Mouse (Mus musculus) embryonic fibroblast, embryonic 13.5 days (primary cell): ENCODE measurements around the gene Izumo2. TPM values are rescaled to one million over a fixed set of nuclear protein-coding genes. Genes with fewer than 3 reads are reported as not detected.

ENCODE experiments used
- H3K27ac ChIP-seq: 2 replicates; pipeline ENCODE4 v1.5.1; 2012; ENCODE audit warnings: low read length, control low read depth, inconsistent platforms; ENCODE audit not compliant: insufficient read depth
- H3K4me1 ChIP-seq: 2 replicates; pipeline ENCODE4 v1.6.1; 2011; ENCODE audit warnings: low read length; ENCODE audit not compliant: control insufficient read depth, insufficient read depth
- H3K4me3 ChIP-seq: 2 replicates; pipeline ENCODE4 v1.5.1; 2011; ENCODE audit warnings: mild to moderate bottlenecking, control low read depth, low read length; ENCODE audit not compliant: insufficient read depth
- CTCF ChIP-seq: IDR thresholded peaks from 2 replicates; pipeline ENCODE4 v1.5.1; 2011; ENCODE audit warnings: mild to moderate bottlenecking, control low read depth, low read length, moderate library complexity, borderline replicate concordance; ENCODE audit not compliant: insufficient read depth
- POLR2A ChIP-seq: IDR thresholded peaks from 2 replicates; pipeline ENCODE4 v1.6.1; 2011; ENCODE audit warnings: low read depth, mild to moderate bottlenecking, control low read depth, low read length, moderate library complexity
- polyA plus RNA-seq: library from polyadenylated mRNA; stranded (reverse); fragments of >200 nt; gene quantifications from 2 replicates; pipeline ENCODE4 v1.2.4, GENCODE M21; 2011; ENCODE audit warnings: low read depth; ENCODE audit not compliant: missing spikeins, insufficient read length

Gene Izumo2
- polyA plus RNA-seq, 1 experiment, result not detected

DNA sequence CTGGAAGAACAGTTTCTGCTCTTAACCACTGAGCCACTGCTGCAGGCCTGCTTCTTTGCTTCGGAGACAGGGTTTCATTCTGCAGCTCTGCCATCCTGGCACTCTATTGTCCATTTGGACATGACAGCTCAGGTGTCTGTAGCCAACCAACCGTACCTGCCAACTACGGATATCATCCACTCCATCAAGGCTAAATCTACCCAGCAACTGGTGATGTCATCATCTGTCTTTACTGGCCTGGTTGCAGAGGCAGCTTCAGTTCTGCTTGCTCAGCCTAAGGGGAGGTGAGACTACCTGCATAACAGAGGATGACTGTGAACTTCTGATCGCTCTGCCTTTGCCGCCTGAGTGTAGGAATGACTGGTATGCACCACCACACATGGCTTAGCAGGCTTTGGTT is 36.3 kb upstream of the Izumo2 start:
- Histone ChIP-seq H3K27ac (no peak overlapping the region), H3K4me3 (no peak overlapping the region), H3K4me1 (no peaks in the 10 kb centered on the region)
- TF ChIP-seq POLR2A (no peak), CTCF (no peak)

DNA sequence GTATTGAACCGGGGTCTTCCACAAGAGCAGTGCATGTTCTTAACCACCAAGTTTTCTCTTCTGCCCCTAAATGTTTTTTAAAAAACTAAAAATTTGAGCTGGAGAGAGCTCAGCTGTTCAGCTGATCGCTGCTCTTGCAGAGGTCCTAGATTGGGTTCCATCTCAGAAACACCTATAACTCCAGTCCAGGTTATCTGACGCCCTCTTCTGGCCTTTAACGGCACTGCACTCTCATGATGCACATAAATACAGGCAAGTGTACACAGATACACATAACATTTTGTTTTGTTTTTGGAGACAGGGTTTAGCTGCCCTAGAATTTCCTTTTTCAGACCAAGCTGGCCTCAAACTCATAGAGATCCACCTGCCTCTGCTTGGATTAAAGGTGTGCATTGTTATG is 34.0 kb upstream of the Izumo2 start:
- TF ChIP-seq POLR2A (no peak), CTCF (no peak)
- H3K27ac ChIP-seq, result no peak overlapping the region
- no peak overlapping the region for H3K4me3 ChIP-seq
- H3K4me1 ChIP-seq, result no peaks in the 10 kb centered on the region

DNA sequence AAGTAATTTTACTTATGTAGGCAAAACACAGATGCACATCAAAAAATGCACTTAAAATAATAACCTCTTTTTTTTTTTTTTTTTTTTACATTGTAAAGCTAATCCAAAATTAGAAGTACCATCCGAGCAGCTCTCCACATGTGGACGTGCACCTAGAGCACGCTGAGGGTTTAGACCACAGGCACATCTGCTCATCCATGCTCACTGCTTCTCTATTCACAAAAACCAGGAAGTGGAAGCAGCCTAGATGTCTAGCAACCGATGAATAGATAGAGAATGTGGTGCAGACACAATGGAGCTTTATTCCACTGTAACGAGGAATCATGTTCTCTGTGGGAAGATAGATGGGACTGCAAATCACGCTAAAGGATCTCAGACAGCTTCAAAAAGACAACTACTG is 33.4 kb upstream of the Izumo2 start:
- no peaks in the 10 kb centered on the region for H3K4me1 ChIP-seq
- TF ChIP-seq POLR2A, result no peak
- no peak for TF ChIP-seq CTCF
- no peak overlapping the region for H3K27ac ChIP-seq
- no peak overlapping the region for H3K4me3 ChIP-seq

DNA sequence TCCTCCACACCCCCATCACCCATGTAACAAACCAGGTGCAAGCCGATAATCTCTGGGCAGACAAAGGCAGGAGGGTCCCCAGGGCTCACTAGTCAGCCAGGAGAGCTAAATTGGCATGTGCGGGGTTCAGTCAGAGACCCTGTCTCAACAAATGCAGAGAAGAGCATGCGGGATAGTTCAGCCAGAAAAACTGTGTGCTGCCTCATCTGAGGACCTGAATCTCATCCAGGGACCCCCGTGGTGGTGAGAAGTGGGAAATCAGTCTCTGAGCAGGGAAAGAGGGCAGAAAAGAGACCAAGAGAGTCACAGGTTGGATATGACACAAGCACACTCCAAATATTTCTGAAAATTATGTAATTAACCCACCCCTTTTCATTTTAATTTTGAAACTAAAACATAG is 32.4 kb upstream of the Izumo2 start:
- H3K4me1 ChIP-seq, result no peaks in the 10 kb centered on the region
- TF ChIP-seq CTCF (no peak), POLR2A (no peak)
- H3K4me3 ChIP-seq, result no peak overlapping the region

DNA sequence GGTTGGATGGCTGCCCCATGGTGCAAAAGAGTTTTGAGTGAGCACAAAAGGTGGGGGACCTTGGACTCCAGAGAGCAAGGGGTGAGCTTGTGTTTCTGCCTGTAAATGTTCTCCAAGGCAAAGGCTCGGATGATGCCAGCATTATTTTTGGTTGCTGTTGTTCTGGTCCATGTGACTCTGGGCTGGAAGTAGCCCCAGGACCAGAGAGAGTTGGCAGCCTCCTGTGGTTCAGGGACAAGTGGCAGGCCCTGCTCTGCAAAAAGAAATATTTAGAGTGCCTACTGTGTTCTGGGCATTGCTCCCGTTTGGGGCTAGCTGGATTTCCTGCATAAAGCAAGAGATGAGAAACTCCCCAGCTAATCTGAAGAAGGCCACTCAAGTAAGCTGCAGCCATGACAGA is 31.9 kb upstream of the Izumo2 start:
- Histone ChIP-seq H3K4me3 (no peak overlapping the region), H3K4me1 (no peaks in the 10 kb centered on the region), H3K27ac (no peak overlapping the region)
- TF ChIP-seq POLR2A (no peak), CTCF (no peak)

More for the DNA sequence above, 32.4 kb upstream of the Izumo2 start:
- H3K27ac ChIP-seq, result no peak overlapping the region

DNA sequence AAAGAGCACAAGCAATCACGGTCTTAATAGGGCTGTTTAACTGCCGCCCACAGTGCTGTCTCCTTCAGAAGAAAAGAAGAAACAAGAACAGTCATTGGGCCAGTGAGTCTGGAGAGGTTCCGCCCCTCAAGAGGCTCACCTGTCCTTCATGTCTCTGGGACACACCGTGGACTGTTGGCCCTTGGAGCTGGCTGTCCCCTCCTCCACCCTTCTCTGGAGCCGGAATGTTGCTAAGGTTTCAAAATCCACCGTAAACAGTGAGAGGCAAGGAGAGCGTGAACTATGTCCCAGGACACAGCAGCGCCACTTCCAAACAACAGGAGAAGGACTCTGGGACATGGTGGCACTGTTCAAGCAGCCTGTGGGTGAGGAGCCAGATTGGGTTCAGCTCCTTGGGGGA is 24.9 kb upstream of the Izumo2 start:
- no peak overlapping the region for H3K4me3 ChIP-seq
- no peak for TF ChIP-seq CTCF
- no peak for TF ChIP-seq POLR2A
- H3K4me1 ChIP-seq, result no peaks in the 10 kb centered on the region
- H3K27ac ChIP-seq, result no peak overlapping the region

DNA sequence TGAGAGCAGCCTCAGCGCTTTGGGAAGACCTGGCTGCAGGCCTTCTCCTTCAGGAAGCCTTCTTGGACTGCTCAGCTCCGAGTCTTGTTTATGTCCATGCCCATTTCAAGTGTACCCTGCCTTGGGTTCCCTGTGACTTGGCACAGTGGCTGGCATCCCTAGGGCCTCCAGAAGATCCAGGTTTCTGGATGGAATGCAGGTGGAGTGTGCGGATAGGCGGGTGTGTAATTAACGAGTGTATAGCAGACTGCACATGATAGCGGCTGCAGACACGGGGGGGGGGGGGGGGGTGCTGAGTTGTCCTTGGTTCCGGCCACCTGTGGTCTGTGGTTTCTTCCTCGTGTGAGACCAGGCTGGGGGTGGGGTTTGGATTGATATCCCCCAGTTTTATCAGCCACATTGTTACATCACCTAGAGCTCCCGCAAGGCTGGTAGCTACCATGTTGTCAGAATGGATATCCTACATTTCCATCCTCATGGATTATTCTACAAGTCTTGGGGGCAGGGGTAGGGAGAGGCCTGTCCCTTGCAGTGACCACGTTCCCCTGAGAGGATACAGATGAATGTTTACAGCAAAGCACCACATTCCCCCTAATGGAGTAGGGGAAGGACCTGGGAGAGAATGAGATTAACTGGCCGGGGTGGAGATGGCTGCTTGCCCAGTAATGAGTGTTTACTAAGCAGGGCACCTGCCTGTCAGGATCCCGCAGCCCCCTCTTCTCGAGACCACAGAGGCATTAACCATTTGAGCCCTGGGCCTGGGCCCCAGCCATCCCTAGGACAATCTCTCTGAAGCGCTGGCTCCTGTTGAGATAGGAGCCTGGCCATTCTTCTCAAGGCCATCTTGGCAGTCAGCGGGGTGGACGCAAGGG is 22.8 kb upstream of the Izumo2 start:
- H3K4me1 ChIP-seq, result no peaks in the 10 kb centered on the region
- TF ChIP-seq CTCF, result no peak
- no peak for TF ChIP-seq POLR2A
- H3K27ac ChIP-seq, result no peak overlapping the region
- no peak overlapping the region for H3K4me3 ChIP-seq

DNA sequence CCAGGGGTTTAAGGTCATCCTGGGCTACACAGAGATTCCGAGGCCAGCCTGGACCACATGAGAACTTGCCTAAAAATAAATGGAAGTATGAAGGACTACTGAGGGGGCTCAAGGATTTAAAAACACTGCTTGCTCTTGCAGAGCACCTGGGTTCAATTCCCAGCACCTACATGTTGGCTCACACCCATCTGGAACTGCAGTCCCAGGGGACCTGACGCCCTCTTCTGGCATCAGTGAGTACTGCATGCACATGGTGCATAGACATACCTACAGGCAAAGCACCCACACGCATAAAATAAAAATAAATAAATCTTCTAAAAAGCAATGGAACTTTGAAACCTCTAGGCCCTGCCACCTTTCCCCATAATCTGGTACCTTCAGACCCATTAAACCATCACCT is 19.7 kb upstream of the Izumo2 start:
- TF ChIP-seq CTCF (peak; percentile 21; the same call in 1 of the 2 replicates), POLR2A (no peak)
- Histone ChIP-seq H3K27ac (no peak overlapping the region), H3K4me1 (no peaks in the 10 kb centered on the region), H3K4me3 (no peak overlapping the region)

DNA sequence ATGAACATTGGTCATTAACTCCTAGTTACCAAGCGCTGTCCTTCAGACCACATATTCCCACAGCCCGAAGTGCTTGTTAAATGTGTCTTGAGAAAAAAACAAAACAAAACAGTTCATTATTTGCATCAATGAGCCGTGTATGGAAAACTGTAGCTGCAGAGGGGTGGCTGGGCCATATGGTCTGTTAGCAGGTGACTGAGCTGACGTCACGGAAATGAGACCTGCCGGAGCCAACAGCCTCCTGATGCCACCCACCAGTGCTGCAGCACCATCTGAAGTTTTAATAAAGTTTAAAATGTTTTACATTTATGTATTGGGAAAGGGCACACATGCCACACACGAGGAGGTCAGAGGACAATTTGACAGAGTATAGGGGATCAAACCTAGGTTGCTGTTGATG is 19.2 kb upstream of the Izumo2 start:
- Histone ChIP-seq H3K4me1 (no peaks in the 10 kb centered on the region), H3K4me3 (no peak overlapping the region), H3K27ac (no peak overlapping the region)
- TF ChIP-seq CTCF, result no peak
- no peak for TF ChIP-seq POLR2A

DNA sequence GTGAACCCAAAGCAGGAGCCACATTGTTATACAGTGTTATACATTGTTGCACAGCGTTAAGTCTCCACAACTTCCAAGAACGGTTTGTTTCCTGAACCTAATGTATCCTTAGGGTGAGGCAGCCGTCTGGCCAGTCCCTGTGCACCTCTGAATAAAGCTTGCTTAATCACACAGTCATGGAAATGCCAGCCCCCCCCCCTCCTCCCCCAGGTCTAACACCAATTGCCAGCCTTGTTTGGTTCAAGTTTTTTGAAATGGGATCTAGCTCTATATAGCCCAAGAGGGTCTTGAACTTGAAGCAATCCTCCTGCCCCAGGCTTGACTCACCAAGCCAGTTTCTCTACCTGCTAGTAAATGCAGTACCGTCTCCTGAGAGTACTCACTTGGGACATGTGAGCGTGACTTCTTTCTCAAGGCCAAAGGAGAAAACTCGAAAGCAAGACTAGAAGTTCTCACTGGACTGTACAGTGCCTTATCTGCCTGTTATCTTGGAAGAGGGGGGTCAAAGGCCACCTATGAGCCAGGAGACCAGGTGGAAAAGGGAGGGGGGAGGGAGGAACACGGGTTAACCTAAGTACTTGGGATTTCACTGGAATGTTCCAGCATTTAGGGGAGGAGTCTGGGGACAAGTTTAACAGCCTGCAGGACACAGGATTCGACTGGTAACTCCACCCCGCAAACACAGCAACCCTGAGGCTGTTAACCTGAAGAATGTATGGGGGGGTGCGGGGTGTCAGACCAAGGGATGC is 14.9 kb upstream of the Izumo2 start:
- TF ChIP-seq CTCF, result no peak
- no peak for TF ChIP-seq POLR2A
- no peak overlapping the region for H3K27ac ChIP-seq
- H3K4me3 ChIP-seq, result no peak overlapping the region
- peaks cover 4% of the 10 kb centered on the region for H3K4me1 ChIP-seq
